Mouse (Mus musculus) ES-Bruce4 (cell line): ENCODE data around the gene Zfp652. TPM values are rescaled to one million over a fixed set of nuclear protein-coding genes. Genes with fewer than 3 reads are reported as not detected.

Experiments used
- H3K27ac ChIP-seq: 2 replicates; pipeline ENCODE4 v1.5.1; 2012; ENCODE audit warnings: low read length, inconsistent platforms; ENCODE audit not compliant: insufficient read depth
- H3K27me3 ChIP-seq: 2 replicates; pipeline ENCODE4 v1.6.1; 2012; ENCODE audit warnings: mild to moderate bottlenecking, low read length, inconsistent platforms; ENCODE audit not compliant: control insufficient read depth, poor library complexity, insufficient read depth, severe bottlenecking
- H3K36me3 ChIP-seq: 2 replicates; pipeline ENCODE4 v1.6.1; 2012; ENCODE audit warnings: inconsistent platforms, mild to moderate bottlenecking, low read length, moderate library complexity; ENCODE audit not compliant: control insufficient read depth, poor library complexity, insufficient read depth, severe bottlenecking
- H3K4me1 ChIP-seq: one replicate; pipeline ENCODE4 v1.8.1; 2011; ENCODE audit warnings: low read length; ENCODE audit not compliant: control insufficient read depth, insufficient read depth
- H3K4me3 ChIP-seq: 2 replicates; pipeline ENCODE4 v1.5.1; 2011; ENCODE audit warnings: low read depth, mild to moderate bottlenecking, low read length
- H3K9ac ChIP-seq: 2 replicates; pipeline ENCODE4 v1.6.1; 2012; ENCODE audit warnings: low read depth, mild to moderate bottlenecking, inconsistent platforms; ENCODE audit not compliant: poor library complexity, severe bottlenecking
- H3K9me3 ChIP-seq: replicated peaks from 2 replicates; pipeline ENCODE4 v1.6.1; 2012; ENCODE audit warnings: mild to moderate bottlenecking, low read length, inconsistent platforms; ENCODE audit not compliant: control insufficient read depth, poor library complexity, insufficient read depth, severe bottlenecking
- CTCF ChIP-seq: IDR thresholded peaks from one replicate; pipeline ENCODE4 v1.8.1; 2011; ENCODE audit warnings: low read depth, low read length
- EP300 ChIP-seq: IDR thresholded peaks from 2 replicates; pipeline ENCODE4 v1.6.1; 2011; ENCODE audit warnings: low read depth, low read length; ENCODE audit not compliant: insufficient read depth
- POLR2A ChIP-seq: IDR thresholded peaks from one replicate; pipeline ENCODE4 v1.8.1; 2011; ENCODE audit warnings: low read length; ENCODE audit not compliant: insufficient read depth
- polyA plus RNA-seq: library from polyadenylated mRNA; stranded (reverse); fragments of >200 nt; gene quantifications from 2 replicates; pipeline ENCODE4 v1.2.4, GENCODE M21; 2011; ENCODE audit warnings: low read depth; ENCODE audit not compliant: missing spikeins, insufficient read depth, insufficient read length

Zfp652 gene
- polyA plus RNA-seq, 1 experiment, result 41.4 TPM

- peaks cover 1% of the 10 kb centered on the region; the same call in 1 of the 2 replicates for H3K27me3 ChIP-seq
- H3K36me3 ChIP-seq, result no peaks in the 10 kb centered on the region
- H3K9ac ChIP-seq, result peak overlapping the region; percentile 11; the same call in 1 of the 2 replicates
- peak overlapping the region; percentile 50 for H3K4me3 ChIP-seq
- H3K4me1 ChIP-seq, result peaks cover 5% of the 10 kb centered on the region
- H3K27ac ChIP-seq, result no peak overlapping the region
- TF ChIP-seq EP300 (no peak), POLR2A (no peak), CTCF (no peak)
- no peaks in the 10 kb centered on the region for H3K9me3 ChIP-seq
These were observed 118.2 kb downstream of the Zfp652 start for GRCm38 (mm10) chr11:95830411-95831275.

GRCm38 (mm10) chr11:95831276-95831619 lies 118.8 kb downstream of the Zfp652 start:
- Histone ChIP-seq H3K4me1 (peaks cover 5% of the 10 kb centered on the region), H3K9me3 (no peaks in the 10 kb centered on the region), H3K36me3 (no peaks in the 10 kb centered on the region), H3K9ac (peak overlapping the region; percentile 11), H3K4me3 (peak overlapping the region; percentile 50), H3K27ac (no peak overlapping the region), H3K27me3 (no peaks in the 10 kb centered on the region)
- TF ChIP-seq EP300 (no peak), CTCF (no peak), POLR2A (no peak)

- peaks cover 5% of the 10 kb centered on the region for H3K4me1 ChIP-seq
- peak overlapping the region; percentile 50 for H3K4me3 ChIP-seq
- H3K9me3 ChIP-seq, result no peaks in the 10 kb centered on the region
- no peak overlapping the region for H3K27ac ChIP-seq
- peak; percentile 22 for TF ChIP-seq CTCF
- no peak for TF ChIP-seq POLR2A
- no peak for TF ChIP-seq EP300
- peak overlapping the region; percentile 11; the same call in 1 of the 2 replicates for H3K9ac ChIP-seq
- no peaks in the 10 kb centered on the region for H3K36me3 ChIP-seq
- no peaks in the 10 kb centered on the region for H3K27me3 ChIP-seq
These were observed 119.2 kb downstream of the Zfp652 start for GRCm38 (mm10) chr11:95831641-95832040.

- H3K9me3 ChIP-seq, result no peaks in the 10 kb centered on the region
- H3K4me3 ChIP-seq, result no peak overlapping the region
- H3K9ac ChIP-seq, result no peak overlapping the region
- no peaks in the 10 kb centered on the region for H3K27me3 ChIP-seq
- TF ChIP-seq CTCF, result no peak
- no peak for TF ChIP-seq EP300
- no peak for TF ChIP-seq POLR2A
- H3K4me1 ChIP-seq, result peaks cover 5% of the 10 kb centered on the region
- H3K36me3 ChIP-seq, result no peaks in the 10 kb centered on the region
- no peak overlapping the region for H3K27ac ChIP-seq
These were observed 119.9 kb downstream of the Zfp652 start for GRCm38 (mm10) chr11:95832129-95833005.

- peaks cover 5% of the 10 kb centered on the region for H3K4me1 ChIP-seq
- H3K36me3 ChIP-seq, result no peaks in the 10 kb centered on the region
- no peak overlapping the region for H3K4me3 ChIP-seq
- no peaks in the 10 kb centered on the region for H3K9me3 ChIP-seq
- no peaks in the 10 kb centered on the region for H3K27me3 ChIP-seq
- H3K27ac ChIP-seq, result no peak overlapping the region
- no peak overlapping the region for H3K9ac ChIP-seq
- TF ChIP-seq EP300 (no peak), POLR2A (no peak), CTCF (no peak)
These were observed 120.6 kb downstream of the Zfp652 start for GRCm38 (mm10) chr11:95833006-95833570.
